Mouse (Mus musculus): Measurements from ENCODE around the gene Mb. TPM values are rescaled to one million over a fixed set of nuclear protein-coding genes. Genes with fewer than 3 reads are reported as not detected.

Mb gene
- total and polyA plus RNA-seq, 2 experiments, result 7.1 TPM; not detected in 1

DNA sequence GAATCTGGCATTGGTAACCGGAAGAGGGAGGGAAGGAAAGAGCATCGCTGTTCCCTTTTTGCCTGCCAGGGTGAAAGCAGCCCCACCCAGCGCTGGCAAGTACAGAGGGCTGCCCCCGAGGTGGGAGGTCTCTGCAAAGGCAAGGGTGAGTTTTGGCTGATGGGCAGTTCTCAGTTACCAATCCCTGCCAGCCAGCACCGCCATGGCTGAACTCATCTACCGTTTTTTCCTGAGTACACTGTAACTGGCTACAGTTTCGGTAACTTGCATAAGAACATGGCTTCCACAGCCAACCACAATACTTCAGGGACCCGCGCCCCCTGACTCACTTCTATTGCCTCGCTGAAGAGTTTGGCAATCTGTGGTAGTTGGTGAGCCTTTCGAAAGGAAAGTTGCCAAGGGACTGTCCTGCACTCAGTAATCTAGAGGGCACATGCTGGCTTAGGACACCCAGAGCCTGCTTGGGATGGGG is 29.5 kb upstream of the Mb start:
- no peak for TF ChIP-seq CTCF (IDR thresholded peaks at IDR 0.05; ENCODE audit: low read depth, low read length)
- no peak for TF ChIP-seq POLR2A (IDR thresholded peaks at IDR 0.05; ENCODE audit: extremely low read depth, insufficient read depth, low read length)
- Histone ChIP-seq H3K27me3 (ENCODE audit: control insufficient read depth, insufficient read depth, low read length) (no peaks in the 10 kb centered on the region), H3K9ac (ENCODE audit: low read depth, low read length) (no peak overlapping the region), H3K4me1 (ENCODE audit: control insufficient read depth, insufficient read depth, low read length) (no peaks in the 10 kb centered on the region), H3K4me3 (ENCODE audit: insufficient read depth, low read depth, low read length) (no peak overlapping the region), H3K36me3 (ENCODE audit: control insufficient read depth, insufficient read depth, low read length) (peaks cover 17% of the 10 kb centered on the region), H3K27ac (replicated peaks; ENCODE audit: insufficient read depth, low read depth, low read length) (no peak overlapping the region), H3K79me2 (ENCODE audit: control insufficient read depth, insufficient read depth, low read length) (no peaks in the 10 kb centered on the region)
- 75% methylated on average over 11 of the region's 11 CpGs for WGBS
- no peak for DNase-seq (ENCODE audit: extremely low read depth, low read depth, low spot score)

DNA sequence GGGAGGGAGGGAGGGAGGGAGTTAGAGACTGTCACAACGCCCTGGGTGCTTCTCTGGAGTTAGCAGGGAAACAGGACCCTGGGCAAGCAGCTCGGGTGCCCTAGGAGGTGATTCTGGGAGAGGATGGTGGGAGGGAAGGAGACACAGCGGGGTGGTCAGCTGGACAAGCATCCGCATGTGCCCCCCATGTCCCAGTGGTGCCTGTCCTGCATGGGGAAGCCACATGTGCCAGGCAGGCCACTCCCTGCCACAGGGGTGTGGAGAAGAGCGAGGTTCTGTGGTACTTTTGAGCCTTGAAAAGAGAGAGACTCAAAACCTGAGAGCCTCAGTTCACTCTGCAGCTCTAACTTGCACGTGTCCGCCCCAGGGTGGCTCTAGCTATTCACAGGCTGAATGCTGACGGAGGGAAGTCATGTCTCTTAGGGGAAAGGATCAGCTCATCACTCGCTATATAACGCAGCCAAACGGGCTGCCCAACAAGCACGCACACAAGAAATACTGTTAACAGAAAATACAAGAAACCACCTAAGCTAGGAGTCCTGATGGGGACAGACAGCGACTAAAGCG is 28.9 kb upstream of the Mb start:
- no peak for DNase-seq (ENCODE audit: extremely low read depth, low read depth, low spot score)
- Histone ChIP-seq H3K4me1 (ENCODE audit: control insufficient read depth, insufficient read depth, low read length) (no peaks in the 10 kb centered on the region), H3K36me3 (ENCODE audit: control insufficient read depth, insufficient read depth, low read length) (peaks cover 14% of the 10 kb centered on the region), H3K27ac (replicated peaks; ENCODE audit: insufficient read depth, low read depth, low read length) (no peak overlapping the region), H3K27me3 (ENCODE audit: control insufficient read depth, insufficient read depth, low read length) (no peaks in the 10 kb centered on the region), H3K4me3 (ENCODE audit: insufficient read depth, low read depth, low read length) (no peak overlapping the region), H3K9ac (ENCODE audit: low read depth, low read length) (no peak overlapping the region), H3K79me2 (ENCODE audit: control insufficient read depth, insufficient read depth, low read length) (no peaks in the 10 kb centered on the region)
- 91% methylated on average over 14 of the region's 14 CpGs for WGBS
- TF ChIP-seq POLR2A (IDR thresholded peaks at IDR 0.05; ENCODE audit: extremely low read depth, insufficient read depth, low read length) (no peak), CTCF (IDR thresholded peaks at IDR 0.05; ENCODE audit: low read depth, low read length) (no peak)

DNA sequence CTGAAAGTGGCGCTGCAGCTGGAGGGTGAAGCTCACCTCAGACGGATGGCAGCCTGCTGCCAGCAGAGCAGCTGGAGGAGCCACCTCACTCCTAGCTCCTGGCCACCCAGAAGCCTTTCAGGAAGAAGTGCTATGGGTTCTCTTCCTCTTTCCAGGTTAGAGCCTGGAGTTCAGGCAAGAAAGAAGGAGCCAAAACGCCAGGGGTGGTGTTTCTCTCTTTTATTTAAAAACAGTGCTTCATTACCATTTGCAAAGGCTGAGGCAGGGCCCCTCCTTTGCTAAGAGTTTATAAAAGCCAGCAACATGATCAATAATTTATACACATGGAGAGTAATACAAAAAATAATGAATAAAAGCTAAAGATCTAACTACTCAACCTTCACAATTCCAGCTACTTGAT is 28.3 kb upstream of the Mb start:
- Histone ChIP-seq H3K4me1 (ENCODE audit: control insufficient read depth, insufficient read depth, low read length) (no peaks in the 10 kb centered on the region), H3K27me3 (ENCODE audit: control insufficient read depth, insufficient read depth, low read length) (no peaks in the 10 kb centered on the region), H3K27ac (replicated peaks; ENCODE audit: insufficient read depth, low read depth, low read length) (no peak overlapping the region), H3K9ac (ENCODE audit: low read depth, low read length) (no peak overlapping the region), H3K36me3 (ENCODE audit: control insufficient read depth, insufficient read depth, low read length) (peaks cover 14% of the 10 kb centered on the region), H3K4me3 (ENCODE audit: insufficient read depth, low read depth, low read length) (no peak overlapping the region), H3K79me2 (ENCODE audit: control insufficient read depth, insufficient read depth, low read length) (no peaks in the 10 kb centered on the region)
- TF ChIP-seq POLR2A (IDR thresholded peaks at IDR 0.05; ENCODE audit: extremely low read depth, insufficient read depth, low read length) (no peak), CTCF (IDR thresholded peaks at IDR 0.05; ENCODE audit: low read depth, low read length) (no peak)
- DNase-seq (ENCODE audit: extremely low read depth, low read depth, low spot score), result no peak
- 52% methylated on average over 3 of the region's 3 CpGs for WGBS

DNA sequence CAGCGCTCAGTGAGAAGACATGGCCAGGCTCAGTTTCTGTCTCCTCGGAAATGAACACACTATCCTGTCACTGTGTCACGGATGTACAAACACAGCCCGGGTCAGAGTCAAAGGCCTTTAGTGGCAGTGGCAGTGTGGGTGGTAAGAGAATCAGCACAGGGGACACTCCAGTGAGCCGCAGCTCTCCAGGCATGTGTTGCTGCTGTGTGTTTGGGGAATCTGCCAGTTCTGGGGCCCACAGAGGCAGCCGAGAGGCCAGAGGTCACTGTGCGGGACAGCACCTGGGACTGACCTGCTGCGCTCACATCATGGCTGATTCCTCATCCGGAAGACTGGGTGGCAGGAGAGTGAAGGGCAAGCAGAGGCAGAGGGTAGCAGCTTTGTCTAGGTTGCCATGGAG is 27.4 kb upstream of the Mb start:
- H3K4me1 ChIP-seq (ENCODE audit: control insufficient read depth, insufficient read depth, low read length), result no peaks in the 10 kb centered on the region; the same call in 1 of the 2 replicates
- no peaks in the 10 kb centered on the region for H3K79me2 ChIP-seq (ENCODE audit: control insufficient read depth, insufficient read depth, low read length)
- no peaks in the 10 kb centered on the region for H3K27me3 ChIP-seq (ENCODE audit: control insufficient read depth, insufficient read depth, low read length)
- no peak overlapping the region for H3K9ac ChIP-seq (ENCODE audit: low read depth, low read length)
- H3K27ac ChIP-seq (replicated peaks; ENCODE audit: insufficient read depth, low read depth, low read length), result no peak overlapping the region
- DNase-seq (ENCODE audit: extremely low read depth, low read depth, low spot score), result peak; percentile 75
- no peak overlapping the region for H3K4me3 ChIP-seq (ENCODE audit: insufficient read depth, low read depth, low read length)
- TF ChIP-seq CTCF (IDR thresholded peaks at IDR 0.05; ENCODE audit: low read depth, low read length) (no peak), POLR2A (IDR thresholded peaks at IDR 0.05; ENCODE audit: extremely low read depth, insufficient read depth, low read length) (no peak)
- peaks cover 10% of the 10 kb centered on the region for H3K36me3 ChIP-seq (ENCODE audit: control insufficient read depth, insufficient read depth, low read length)
- WGBS, result 23% methylated on average over 9 of the region's 9 CpGs

DNA sequence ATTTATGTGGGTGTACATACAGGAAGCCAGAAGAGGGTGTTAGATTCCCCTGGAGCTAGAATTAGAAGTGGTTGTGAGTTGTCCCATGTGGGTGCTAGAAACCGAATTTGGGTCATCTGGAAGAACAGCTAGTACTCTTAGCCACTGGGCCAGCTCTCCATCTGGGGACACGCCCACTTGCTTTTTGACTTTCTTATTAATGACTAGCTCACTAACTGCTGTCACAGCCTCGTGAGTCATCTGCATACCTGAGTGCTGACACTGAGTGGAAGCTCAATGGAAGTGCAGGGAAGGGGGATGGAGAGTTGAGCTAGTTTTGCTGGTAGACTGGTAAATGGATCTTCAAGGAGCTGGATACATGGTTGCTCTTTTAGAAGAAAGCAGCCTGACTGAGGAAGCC is 26.1 kb upstream of the Mb start:
- no peak for DNase-seq (ENCODE audit: extremely low read depth, low read depth, low spot score)
- no peak for TF ChIP-seq POLR2A (IDR thresholded peaks at IDR 0.05; ENCODE audit: extremely low read depth, insufficient read depth, low read length)
- TF ChIP-seq CTCF (IDR thresholded peaks at IDR 0.05; ENCODE audit: low read depth, low read length), result no peak
- no peaks in the 10 kb centered on the region for H3K79me2 ChIP-seq (ENCODE audit: control insufficient read depth, insufficient read depth, low read length)
- no peak overlapping the region for H3K4me3 ChIP-seq (ENCODE audit: insufficient read depth, low read depth, low read length)
- H3K27me3 ChIP-seq (ENCODE audit: control insufficient read depth, insufficient read depth, low read length), result no peaks in the 10 kb centered on the region
- no peaks in the 10 kb centered on the region for H3K36me3 ChIP-seq (ENCODE audit: control insufficient read depth, insufficient read depth, low read length)
- H3K9ac ChIP-seq (ENCODE audit: low read depth, low read length), result no peak overlapping the region
- 91% methylated on average over 3 of the region's 3 CpGs for WGBS
- H3K4me1 ChIP-seq (ENCODE audit: control insufficient read depth, insufficient read depth, low read length), result peaks cover 2% of the 10 kb centered on the region
- no peak overlapping the region for H3K27ac ChIP-seq (replicated peaks; ENCODE audit: insufficient read depth, low read depth, low read length)

DNA sequence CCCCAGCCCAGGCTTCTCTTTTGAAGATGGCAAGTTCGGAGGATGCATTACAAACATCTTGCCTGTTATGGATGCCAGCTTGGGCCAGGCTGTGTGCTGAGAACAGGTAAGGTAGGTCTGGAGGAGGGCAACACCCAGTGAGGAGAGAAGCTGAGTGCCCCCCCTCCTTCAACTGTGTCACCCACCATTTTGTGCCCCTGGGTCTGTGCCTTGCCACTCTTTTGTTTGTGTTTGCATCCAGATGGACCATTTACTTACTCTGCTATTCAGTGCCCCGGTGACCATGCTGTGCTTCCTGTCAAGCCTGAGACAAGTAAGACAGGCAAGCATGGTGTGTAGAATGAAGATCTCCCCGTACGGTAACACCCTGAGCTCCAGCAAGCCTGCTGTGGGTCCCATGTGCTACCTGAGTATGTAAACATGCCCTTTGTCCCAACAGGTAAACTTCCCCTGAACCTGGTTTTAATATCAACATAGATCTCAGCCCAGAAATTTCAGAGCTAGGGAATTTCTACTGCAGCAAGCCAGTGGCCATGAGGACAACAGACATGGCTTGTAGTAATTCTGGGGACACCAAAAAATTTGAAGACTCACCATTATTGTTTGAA is 22.2 kb upstream of the Mb start:
- no peaks in the 10 kb centered on the region for H3K79me2 ChIP-seq (ENCODE audit: control insufficient read depth, insufficient read depth, low read length)
- H3K4me3 ChIP-seq (ENCODE audit: insufficient read depth, low read depth, low read length), result no peak overlapping the region
- DNase-seq (ENCODE audit: extremely low read depth, low read depth, low spot score), result peak; percentile 56
- no peak overlapping the region for H3K27ac ChIP-seq (replicated peaks; ENCODE audit: insufficient read depth, low read depth, low read length)
- TF ChIP-seq CTCF (IDR thresholded peaks at IDR 0.05; ENCODE audit: low read depth, low read length) (no peak), POLR2A (IDR thresholded peaks at IDR 0.05; ENCODE audit: extremely low read depth, insufficient read depth, low read length) (no peak)
- H3K27me3 ChIP-seq (ENCODE audit: control insufficient read depth, insufficient read depth, low read length), result no peaks in the 10 kb centered on the region
- 43% methylated on average over 4 of the region's 4 CpGs for WGBS
- H3K9ac ChIP-seq (ENCODE audit: low read depth, low read length), result no peak overlapping the region
- H3K36me3 ChIP-seq (ENCODE audit: control insufficient read depth, insufficient read depth, low read length), result no peaks in the 10 kb centered on the region
- H3K4me1 ChIP-seq (ENCODE audit: control insufficient read depth, insufficient read depth, low read length), result peaks cover 2% of the 10 kb centered on the region

Measured in liver, adult 2 months (tissue).